Mouse (Mus musculus) Patski (cell line): ENCODE results near the gene Colgalt2. TPM values are rescaled to one million over a fixed set of nuclear protein-coding genes. Genes with fewer than 3 reads are reported as not detected.

ENCODE experiments used
- ATAC-seq: fragments of 100-300 bp; one replicate; pipeline ENCODE4 v1.8.0; 2021
- CTCF ChIA-PET: fragments of 350-600 bp; sonication (Branson Sonifier 250); formaldehyde crosslinking; loops from one replicate; lab custom pipeline; 2022; ENCODE audit warnings: inconsistent platforms; lab: Charles Lee
- POLR2A ChIA-PET: fragments of 350-600 bp; sonication (Branson Sonifier 250); formaldehyde crosslinking; loops from one replicate; lab custom pipeline; 2022; ENCODE audit warnings: antibody characterized with exemption, inconsistent platforms; lab: Charles Lee
- DNase-seq: peaks from one replicate; pipeline ENCODE4 v3.0.0-alpha.2; 2011; ENCODE audit warnings: low read depth, low spot score
- H3K27me3 ChIP-seq: fragments of 371-371 bp; one replicate; pipeline ENCODE4 v1.5.1; 2021
- CTCF ChIP-seq: fragments of 100-300 bp; IDR thresholded peaks from one replicate; pipeline ENCODE4 v1.5.1; 2021
- in situ Hi-C: fragments of 300-500 bp; cut with MboI; formaldehyde crosslinking; loops from 3 replicates; pipeline ENCODE4 v1.11.1; 2018; ENCODE audit warnings: low pct_unique_long_range_greater_than_20kb, mixed read lengths
- polyA plus RNA-seq: library from polyadenylated mRNA; unstranded; gene quantifications from one replicate; pipeline ENCODE4 v1.2.3, GENCODE M21; 2021

Colgalt2 gene
- polyA plus RNA-seq, 1 experiment from 2014 or later: not detected

- no peaks in the 10 kb centered on the region for H3K27me3 ChIP-seq
- DNase-seq (no peak), ATAC-seq (no peak)
- POLR2A ChIA-PET: no interaction called here
- TF ChIP-seq CTCF: no peak
- CTCF ChIA-PET: no interaction called here
- in situ Hi-C loops: loop anchor here (25.0 kb wide), 1 partner anchor 682 kb away; no protein-coding TSS in a partner anchor
Measured at GRCm38 (mm10) chr1:152518971-152519370, 119.3 kb downstream of the Colgalt2 start.

GRCm38 (mm10) chr1:152520798-152521575, 121.4 kb downstream of the Colgalt2 start:
- ATAC-seq (no peak), DNase-seq (no peak)
- peak; percentile 53 for TF ChIP-seq CTCF
- H3K27me3 ChIP-seq: no peaks in the 10 kb centered on the region
- POLR2A ChIA-PET: no interaction called here
- in situ Hi-C loops: loop anchor here (25.0 kb wide), 1 partner anchor 684 kb away; no protein-coding TSS in a partner anchor
- CTCF ChIA-PET: interaction anchor here (0.9 to 2.6 kb wide), 6 partner anchors 157 to 247 kb away, joined by 3 to 14 read pairs (median 3); partner anchors contain the start of gene Apobec4

GRCm38 (mm10) chr1:152522226-152522625, 122.6 kb downstream of the Colgalt2 start:
- in situ Hi-C loops: loop anchor here (25.0 kb wide), 1 partner anchor 685 kb away; no protein-coding TSS in a partner anchor
- ChIA-PET POLR2A (no interaction called here), CTCF (interaction anchor here (2.6 kb wide), 1 partner anchor 246 kb away, joined by 14 read pairs; no protein-coding TSS in a partner anchor)
- no peaks in the 10 kb centered on the region for H3K27me3 ChIP-seq
- TF ChIP-seq CTCF: no peak
- DNase-seq: no peak
- ATAC-seq: no peak

- no peak for ATAC-seq
- in situ Hi-C loops: loop anchor here (25.0 kb wide), 1 partner anchor 686 kb away; no protein-coding TSS in a partner anchor
Measured at GRCm38 (mm10) chr1:152523292-152523691, 123.7 kb downstream of the Colgalt2 start.

GRCm38 (mm10) chr1:152524098-152524892, 124.7 kb downstream of the Colgalt2 start:
- DNase-seq (no peak), ATAC-seq (no peak)
- in situ Hi-C loops: loop anchor here (25.0 kb wide), 1 partner anchor 687 kb away; no protein-coding TSS in a partner anchor
- ChIA-PET POLR2A (interaction anchor here (1.4 kb wide), 1 partner anchor 222 kb away, joined by 3 read pairs; no protein-coding TSS in a partner anchor), CTCF (interaction anchor here (1.0 to 2.9 kb wide), 6 partner anchors 32 to 380 kb away, joined by 3 to 31 read pairs (median 4); no protein-coding TSS in a partner anchor)
- no peak for TF ChIP-seq CTCF
- no peaks in the 10 kb centered on the region for H3K27me3 ChIP-seq

More at GRCm38 (mm10) chr1:152523292-152523691, 123.7 kb downstream of the Colgalt2 start:
- POLR2A ChIA-PET: no interaction called here
- CTCF ChIA-PET: no interaction called here
- no peak for TF ChIP-seq CTCF
- no peak for DNase-seq
- no peaks in the 10 kb centered on the region for H3K27me3 ChIP-seq

- in situ Hi-C loops: loop anchor here (5.0 to 25.0 kb wide), 2 partner anchors 222 to 688 kb away; no protein-coding TSS in a partner anchor
- ChIA-PET CTCF (interaction anchor here (0.6 to 2.9 kb wide), 12 partner anchors 15 to 380 kb away, joined by 3 to 31 read pairs (median 4); no protein-coding TSS in a partner anchor), POLR2A (interaction anchor here (1.4 kb wide), 1 partner anchor 221 kb away, joined by 3 read pairs; no protein-coding TSS in a partner anchor)
- no peaks in the 10 kb centered on the region for H3K27me3 ChIP-seq
- ATAC-seq (peak; percentile 58), DNase-seq (peak; percentile 35)
- peak; percentile 69 for TF ChIP-seq CTCF
Measured at GRCm38 (mm10) chr1:152524987-152525648, 125.5 kb downstream of the Colgalt2 start.

GRCm38 (mm10) chr1:152526154-152526553, 126.5 kb downstream of the Colgalt2 start:
- ChIA-PET CTCF (interaction anchor here (1.5 to 2.9 kb wide), 4 partner anchors 28 to 227 kb away, joined by 3 to 31 read pairs (median 7); no protein-coding TSS in a partner anchor), POLR2A (no interaction called here)
- in situ Hi-C loops: loop anchor here (5.0 kb wide), 1 partner anchor 221 kb away; no protein-coding TSS in a partner anchor
- no peaks in the 10 kb centered on the region for H3K27me3 ChIP-seq
- DNase-seq: no peak
- no peak for ATAC-seq
- no peak for TF ChIP-seq CTCF

- no peak for TF ChIP-seq CTCF
- ATAC-seq: no peak
- CTCF ChIA-PET: interaction anchor here (1.5 to 1.8 kb wide), 2 partner anchors 150 to 221 kb away, joined by 5 read pairs; partner anchors contain the start of gene Apobec4
- H3K27me3 ChIP-seq: no peaks in the 10 kb centered on the region
- POLR2A ChIA-PET: no interaction called here
- no peak for DNase-seq
- in situ Hi-C loops: loop anchor here (5.0 kb wide), 1 partner anchor 219 kb away; no protein-coding TSS in a partner anchor
Measured at GRCm38 (mm10) chr1:152528214-152528613, 128.6 kb downstream of the Colgalt2 start.

- in situ Hi-C loops: loop anchor here (5.0 kb wide), 1 partner anchor 219 kb away; no protein-coding TSS in a partner anchor
Measured at GRCm38 (mm10) chr1:152528778-152529177, 129.1 kb downstream of the Colgalt2 start.

More at GRCm38 (mm10) chr1:152528778-152529177, 129.1 kb downstream of the Colgalt2 start:
- ChIA-PET CTCF (interaction anchor here (1.5 to 1.8 kb wide), 2 partner anchors 150 to 221 kb away, joined by 5 read pairs; partner anchors contain the start of gene Apobec4), POLR2A (no interaction called here)
- TF ChIP-seq CTCF: no peak
- ATAC-seq: no peak
- no peaks in the 10 kb centered on the region for H3K27me3 ChIP-seq
- no peak for DNase-seq
